Mouse (Mus musculus): Measurements from ENCODE around the gene Plcb4. TPM values are rescaled to one million over a fixed set of nuclear protein-coding genes. Genes with fewer than 3 reads are reported as not detected.

The Plcb4 gene
- polyA plus RNA-seq, 1 experiment from 2014 or later = 14.4 TPM

DNA sequence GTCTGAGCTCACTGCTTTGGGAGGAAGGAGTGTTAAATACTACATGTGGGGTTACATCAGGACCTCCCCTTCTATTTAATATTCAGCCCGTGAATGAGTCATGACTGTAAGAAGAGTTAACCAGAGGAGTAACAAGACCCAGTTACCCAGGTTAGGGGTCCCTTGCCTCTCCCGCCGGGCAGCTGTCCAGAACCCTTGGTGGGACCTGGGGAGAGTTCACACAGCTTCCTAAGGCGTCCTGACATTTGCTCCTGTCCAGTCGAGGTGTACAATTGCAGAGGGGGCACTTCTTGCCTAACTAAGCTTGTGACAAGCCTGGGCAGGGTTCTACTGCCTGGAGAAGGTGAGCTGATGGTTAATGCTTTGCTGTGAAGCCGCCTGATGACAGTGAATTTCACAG, 54.1 kb downstream of the Plcb4 start:
- no peak overlapping the region for H3K4me2 ChIP-seq (replicated peaks; ENCODE audit: low read depth)
- TF ChIP-seq EP300 (optimal IDR thresholded peaks at IDR 0.05) (no peak), CTCF (IDR thresholded peaks at IDR 0.05; ENCODE audit: low read depth) (no peak)
- H3K27ac ChIP-seq (replicated peaks) = no peak overlapping the region
- H3K36me3 ChIP-seq (ENCODE audit: control insufficient read depth, insufficient read depth, low read length) = no peaks in the 10 kb centered on the region
- WGBS = 71% methylated on average over 6 of the region's 6 CpGs
- no peak overlapping the region for H3K9ac ChIP-seq (ENCODE audit: low read length)
- peaks cover 4% of the 10 kb centered on the region; the same call in 1 of the 2 replicates for H3K4me1 ChIP-seq (replicated peaks; ENCODE audit: control insufficient read depth, insufficient read depth)
- no peaks in the 10 kb centered on the region for H3K9me3 ChIP-seq (ENCODE audit: control insufficient read depth, low read length)
- H3K27me3 ChIP-seq (ENCODE audit: control insufficient read depth, insufficient read depth, low read length) = no peaks in the 10 kb centered on the region
- DNase-seq (ENCODE audit: low spot score) = no peak
- no peak for ATAC-seq (ENCODE audit: low FRiP score, low TSS enrichment)
- H3K4me3 ChIP-seq (ENCODE audit: low read depth, low read length) = no peak overlapping the region

- H3K9me3 ChIP-seq (ENCODE audit: control insufficient read depth, low read length) = no peaks in the 10 kb centered on the region
- H3K36me3 ChIP-seq (ENCODE audit: control insufficient read depth, insufficient read depth, low read length) = no peaks in the 10 kb centered on the region
- H3K4me1 ChIP-seq (replicated peaks; ENCODE audit: control insufficient read depth, insufficient read depth) = peaks cover 4% of the 10 kb centered on the region; the same call in 1 of the 2 replicates
- no peak for DNase-seq (ENCODE audit: low spot score)
- TF ChIP-seq CTCF (IDR thresholded peaks at IDR 0.05; ENCODE audit: low read depth) = no peak
- TF ChIP-seq EP300 (optimal IDR thresholded peaks at IDR 0.05) = no peak
- WGBS = 96% methylated on average over 4 of the region's 4 CpGs
- no peak for ATAC-seq (ENCODE audit: low FRiP score, low TSS enrichment)
- H3K27me3 ChIP-seq (ENCODE audit: control insufficient read depth, insufficient read depth, low read length) = no peaks in the 10 kb centered on the region
- H3K4me3 ChIP-seq (ENCODE audit: low read depth, low read length) = no peak overlapping the region
- no peak overlapping the region for H3K27ac ChIP-seq (replicated peaks)
- no peak overlapping the region for H3K9ac ChIP-seq (ENCODE audit: low read length)
- no peak overlapping the region for H3K4me2 ChIP-seq (replicated peaks; ENCODE audit: low read depth)
Observed at GRCm38 (mm10) chr2:135716180-135716579, 57.4 kb downstream of the Plcb4 start.

GRCm38 (mm10) chr2:135717232-135718134, 58.7 kb downstream of the Plcb4 start:
- no peak overlapping the region for H3K27ac ChIP-seq (replicated peaks)
- H3K9me3 ChIP-seq (ENCODE audit: control insufficient read depth, low read length) = no peaks in the 10 kb centered on the region
- DNase-seq (ENCODE audit: low spot score) (peak; percentile 37), ATAC-seq (ENCODE audit: low FRiP score, low TSS enrichment) (0 out of 2 replicates have a peak, but pooled peaks have one; percentile 49)
- H3K36me3 ChIP-seq (ENCODE audit: control insufficient read depth, insufficient read depth, low read length) = no peaks in the 10 kb centered on the region
- peak overlapping the region; percentile 38; the same call in 1 of the 2 replicates for H3K9ac ChIP-seq (ENCODE audit: low read length)
- no peaks in the 10 kb centered on the region for H3K27me3 ChIP-seq (ENCODE audit: control insufficient read depth, insufficient read depth, low read length)
- H3K4me3 ChIP-seq (ENCODE audit: low read depth, low read length) = no peak overlapping the region; the same call in 1 of the 2 replicates
- 0 out of 2 replicates have a peak, but pooled peaks cover 2% of the 10 kb centered on the region for H3K4me1 ChIP-seq (replicated peaks; ENCODE audit: control insufficient read depth, insufficient read depth)
- TF ChIP-seq EP300 (optimal IDR thresholded peaks at IDR 0.05) (no peak), CTCF (IDR thresholded peaks at IDR 0.05; ENCODE audit: low read depth) (no peak)
- peak overlapping the region; percentile 46 for H3K4me2 ChIP-seq (replicated peaks; ENCODE audit: low read depth)
- 18% methylated on average over 16 of the region's 16 CpGs for WGBS

- H3K4me1 ChIP-seq (replicated peaks; ENCODE audit: control insufficient read depth, insufficient read depth) = 0 out of 2 replicates have a peak, but pooled peaks cover 2% of the 10 kb centered on the region
- H3K9me3 ChIP-seq (ENCODE audit: control insufficient read depth, low read length) = no peaks in the 10 kb centered on the region
- no peak overlapping the region for H3K9ac ChIP-seq (ENCODE audit: low read length)
- TF ChIP-seq CTCF (IDR thresholded peaks at IDR 0.05; ENCODE audit: low read depth) (no peak), EP300 (optimal IDR thresholded peaks at IDR 0.05) (no peak)
- H3K27me3 ChIP-seq (ENCODE audit: control insufficient read depth, insufficient read depth, low read length) = no peaks in the 10 kb centered on the region
- H3K4me2 ChIP-seq (replicated peaks; ENCODE audit: low read depth) = no peak overlapping the region
- H3K4me3 ChIP-seq (ENCODE audit: low read depth, low read length) = no peak overlapping the region
- no peak for DNase-seq (ENCODE audit: low spot score)
- ATAC-seq (ENCODE audit: low FRiP score, low TSS enrichment) = no peak
- no peaks in the 10 kb centered on the region for H3K36me3 ChIP-seq (ENCODE audit: control insufficient read depth, insufficient read depth, low read length)
- no peak overlapping the region for H3K27ac ChIP-seq (replicated peaks)
- 51% methylated on average over 5 of the region's 5 CpGs for WGBS
Observed at GRCm38 (mm10) chr2:135722109-135722508, 63.3 kb downstream of the Plcb4 start.

DNA sequence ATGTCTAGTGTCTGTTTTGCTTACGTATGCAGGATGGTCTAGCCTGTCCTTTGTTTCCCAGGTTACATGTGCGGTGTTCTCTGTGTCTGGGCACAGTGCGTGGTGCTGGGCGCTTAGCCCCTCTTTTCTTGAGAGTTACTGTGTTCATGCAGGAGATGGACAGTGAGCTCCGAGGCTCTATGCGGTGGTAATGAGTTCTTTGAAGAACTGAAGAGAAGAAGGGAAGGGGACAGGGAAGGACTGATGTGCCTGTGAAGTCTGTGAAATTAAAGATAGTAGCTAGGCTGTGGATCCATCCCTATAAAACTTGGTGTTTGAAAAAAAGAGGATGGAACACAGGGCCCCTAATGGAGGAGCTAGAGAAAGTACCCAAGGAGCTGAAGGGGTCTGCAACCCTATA, 64.6 kb downstream of the Plcb4 start:
- Histone ChIP-seq H3K36me3 (ENCODE audit: control insufficient read depth, insufficient read depth, low read length) (no peaks in the 10 kb centered on the region), H3K27me3 (ENCODE audit: control insufficient read depth, insufficient read depth, low read length) (no peaks in the 10 kb centered on the region), H3K9me3 (ENCODE audit: control insufficient read depth, low read length) (no peaks in the 10 kb centered on the region), H3K4me3 (ENCODE audit: low read depth, low read length) (no peak overlapping the region), H3K4me2 (replicated peaks; ENCODE audit: low read depth) (no peak overlapping the region), H3K27ac (replicated peaks) (no peak overlapping the region), H3K9ac (ENCODE audit: low read length) (no peak overlapping the region), H3K4me1 (replicated peaks; ENCODE audit: control insufficient read depth, insufficient read depth) (0 out of 2 replicates have a peak, but pooled peaks cover 2% of the 10 kb centered on the region)
- no peak for ATAC-seq (ENCODE audit: low FRiP score, low TSS enrichment)
- DNase-seq (ENCODE audit: low spot score) = no peak
- 96% methylated on average over 6 of the region's 6 CpGs for WGBS
- TF ChIP-seq CTCF (IDR thresholded peaks at IDR 0.05; ENCODE audit: low read depth) = no peak
- no peak for TF ChIP-seq EP300 (optimal IDR thresholded peaks at IDR 0.05)

GRCm38 (mm10) chr2:135724489-135724888, 65.7 kb downstream of the Plcb4 start:
- Histone ChIP-seq H3K27ac (replicated peaks) (peak overlapping the region; percentile 49), H3K9ac (ENCODE audit: low read length) (no peak overlapping the region), H3K4me3 (ENCODE audit: low read depth, low read length) (no peak overlapping the region), H3K4me2 (replicated peaks; ENCODE audit: low read depth) (no peak overlapping the region; the same call in 1 of the 2 replicates), H3K27me3 (ENCODE audit: control insufficient read depth, insufficient read depth, low read length) (no peaks in the 10 kb centered on the region), H3K36me3 (ENCODE audit: control insufficient read depth, insufficient read depth, low read length) (no peaks in the 10 kb centered on the region), H3K4me1 (replicated peaks; ENCODE audit: control insufficient read depth, insufficient read depth) (0 out of 2 replicates have a peak, but pooled peaks cover 2% of the 10 kb centered on the region), H3K9me3 (ENCODE audit: control insufficient read depth, low read length) (no peaks in the 10 kb centered on the region)
- no peak for DNase-seq (ENCODE audit: low spot score)
- TF ChIP-seq EP300 (optimal IDR thresholded peaks at IDR 0.05) (no peak), CTCF (IDR thresholded peaks at IDR 0.05; ENCODE audit: low read depth) (no peak)
- WGBS = 70% methylated on average over 10 of the region's 10 CpGs
- no peak for ATAC-seq (ENCODE audit: low FRiP score, low TSS enrichment)
